Mouse (Mus musculus) CH12.LX (cell line): ENCODE measurements around the gene Prelid1.

ENCODE experiments used
- POLR2A ChIP-seq: IDR thresholded peaks from 2 replicates; pipeline ENCODE4 v1.6.1; 2011; ENCODE audit warnings: low read depth, mild to moderate bottlenecking, improper control_type of control experiment, low read length
- TCF12 ChIP-seq: IDR thresholded peaks from 2 replicates; pipeline ENCODE4 v1.6.1; 2014; ENCODE audit warnings: low read depth, mild to moderate bottlenecking, inconsistent platforms, low read length, improper control_type of control experiment
- ZNF384 ChIP-seq: IDR thresholded peaks from 2 replicates; pipeline ENCODE4 v1.6.1; 2012; ENCODE audit warnings: low read depth, low read length, improper control_type of control experiment, inconsistent platforms

GRCm38 (mm10) chr13:55337341-55337975 is 17.2 kb downstream of the Prelid1 start:
- TF ChIP-seq ZNF384 (no peak), TCF12 (no peak), POLR2A (no peak)
